Mouse (Mus musculus) liver, embryonic 14.5 days (tissue): Measurements from ENCODE around the gene Krt36. TPM values are rescaled to one million over a fixed set of nuclear protein-coding genes. Genes with fewer than 3 reads are reported as not detected.

Experiments
- ATAC-seq: fragments of 200-750 bp; cut with Nextera tagmentation; 2 replicates; pipeline ENCODE4 v1.8.0; 2017; ENCODE audit warnings: moderate number of reproducible peaks, mild to moderate bottlenecking, moderate library complexity; ENCODE audit not compliant: insufficient read depth
- DNase-seq, 3 experiments: peaks; one replicate each; pipeline ENCODE4 v3.0.0-alpha.2; 2012 to 2013; ENCODE audit warnings: low read depth in 3 of 3, low spot score in 3 of 3
- H3K27ac ChIP-seq: fragments of 300-500 bp; sonication (generic); 2 replicates; pipeline ENCODE4 v1.5.1; 2014; ENCODE audit warnings: moderate library complexity, mild to moderate bottlenecking, control low read depth, inconsistent platforms
- H3K27me3 ChIP-seq: fragments of 300-500 bp; sonication (generic); 2 replicates; pipeline ENCODE4 v1.6.1; 2014; ENCODE audit warnings: mild to moderate bottlenecking, low read length, moderate library complexity; ENCODE audit not compliant: control insufficient read depth, insufficient read depth
- H3K36me3 ChIP-seq: fragments of 300-500 bp; sonication (generic); replicated peaks from 2 replicates; pipeline ENCODE4 v1.6.1; 2014; ENCODE audit warnings: low read depth; ENCODE audit not compliant: control insufficient read depth, insufficient read depth
- H3K4me1 ChIP-seq, 2 experiments: fragments of 200-500 bp in 1 of 2; fragments of 300-500 bp in 1 of 2; sonication (generic) in 1 of 2; replicated peaks; 2 replicates each; pipeline ENCODE4 v1.6.1; 2012 to 2014; ENCODE audit warnings: antibody characterized with exemption in 1 of 2, inconsistent platforms in 1 of 2, low read length in 1 of 2; ENCODE audit not compliant: control insufficient read depth in 2 of 2, insufficient read depth in 2 of 2
- H3K4me2 ChIP-seq: fragments of 300-500 bp; sonication (generic); 2 replicates; pipeline ENCODE4 v1.6.1; 2014; ENCODE audit warnings: low read depth, mild to moderate bottlenecking, control low read depth, moderate library complexity
- H3K4me3 ChIP-seq, 2 experiments: fragments of 200-500 bp in 1 of 2; fragments of 300-500 bp in 1 of 2; sonication (generic) in 1 of 2; 2 replicates each; pipeline ENCODE4 v1.5.1; 2012 to 2014; ENCODE audit warnings: low read depth in 2 of 2, low read length in 2 of 2, mild to moderate bottlenecking in 2 of 2, control low read depth in 1 of 2, inconsistent platforms in 1 of 2, moderate library complexity in 1 of 2; ENCODE audit not compliant: insufficient read depth in 1 of 2
- H3K9ac ChIP-seq: fragments of 300-500 bp; sonication (generic); replicated peaks from 2 replicates; pipeline ENCODE4 v1.6.1; 2014; ENCODE audit warnings: mild to moderate bottlenecking, control low read depth, moderate library complexity
- H3K9me3 ChIP-seq: fragments of 300-500 bp; sonication (generic); 2 replicates; pipeline ENCODE4 v1.6.1; 2016; ENCODE audit warnings: low read length, mixed read lengths; ENCODE audit not compliant: control insufficient read depth
- CTCF ChIP-seq: IDR thresholded peaks from 2 replicates; pipeline ENCODE4 v1.5.1; 2016; ENCODE audit warnings: antibody characterized with exemption, low read depth, control low read depth
- EP300 ChIP-seq: IDR thresholded peaks from 2 replicates; pipeline ENCODE4 v1.6.1; 2016; ENCODE audit warnings: antibody characterized with exemption, low read depth
- WGBS: fragments of 180-500 bp; shearing (Covaris S2); extraction: QIAGEN DNeasy Blood & Tissue Kit; methylation state at CpG from one replicate; pipeline ENCODE4 v1.1.7; 2014; ENCODE audit not compliant: insufficient replicate concordance; 5-methylcytosine and 5-hydroxymethylcytosine counted together
- polyA plus RNA-seq, 2 experiments: library from polyadenylated mRNA; depleted of rRNA in 1 of 2; stranded (reverse) in 1 of 2; unstranded in 1 of 2; fragments of >200 nt; fragmentation: Nextera tagmentation in 1 of 2; extraction: Ambion mirVana in 1 of 2; gene quantifications; 2 replicates each; pipeline versions ENCODE4 v1.2.1 to v1.2.3; 2012 to 2014

The Krt36 gene
- polyA plus RNA-seq, 2 experiments = not detected

DNA sequence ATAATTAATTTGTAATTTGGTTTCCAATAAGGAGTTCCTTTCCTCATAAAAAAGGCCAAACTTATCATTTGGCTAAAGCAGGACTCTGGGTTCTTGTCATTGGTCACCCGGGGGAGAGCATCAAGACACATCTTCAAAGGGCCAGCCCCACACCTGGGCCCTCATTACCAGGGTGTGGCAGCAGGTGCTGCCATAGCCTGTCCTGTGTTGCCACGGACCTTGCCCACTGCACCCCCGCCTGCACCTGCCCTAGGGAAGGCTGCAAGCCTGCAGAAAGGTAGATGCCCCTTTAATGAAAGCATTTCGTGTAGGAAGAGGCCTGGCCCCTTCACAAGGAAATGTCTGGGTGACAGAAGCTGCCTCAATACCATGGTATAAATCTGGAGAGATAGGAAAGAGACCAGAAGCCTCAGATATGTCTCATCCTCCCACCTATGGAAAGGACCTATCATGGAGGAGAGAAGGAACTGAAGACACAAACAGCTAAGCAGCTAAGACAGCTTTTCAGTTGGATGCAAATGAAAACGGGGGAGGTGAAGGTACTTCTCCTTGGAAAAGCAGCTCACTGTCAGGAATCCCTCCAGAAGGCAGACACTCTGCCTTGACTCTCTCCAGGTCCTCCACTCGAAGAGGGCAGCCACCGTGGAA lies 16.9 kb downstream of the Krt36 start:
- no peak for TF ChIP-seq EP300
- no peak for TF ChIP-seq CTCF
- no peaks in the 10 kb centered on the region for H3K4me1 ChIP-seq
- 38% methylated on average over 7 of the region's 7 CpGs for WGBS

DNA sequence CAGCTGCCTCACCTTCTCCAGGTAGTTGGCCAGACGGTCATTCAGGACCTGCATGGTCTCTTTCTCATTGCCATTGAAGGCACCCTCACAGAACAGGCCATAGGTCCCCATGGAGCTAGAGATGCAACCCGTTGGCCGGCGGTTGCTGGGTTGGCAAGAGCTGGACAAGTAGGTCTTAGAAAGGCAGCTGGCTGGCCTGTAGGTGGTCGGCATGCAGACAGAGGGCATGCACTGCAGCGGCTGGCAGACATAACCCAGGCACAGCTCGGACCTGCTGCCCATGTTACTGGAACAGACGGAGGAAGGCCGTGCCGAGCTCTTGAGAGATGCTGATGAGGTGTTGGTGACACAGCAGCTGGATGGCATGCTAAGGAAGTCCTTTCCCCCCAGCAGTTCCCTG lies 17.6 kb downstream of the Krt36 start, which contains the start of gene Krt32:
Gene Krt32, minus strand, starts transcription at position 366 of the 400 bp plus-strand sequence.
- H3K27ac ChIP-seq = no peak within 1 kb of the TSS
- H3K9ac ChIP-seq = no peak within 1 kb of the TSS
- H3K4me2 ChIP-seq = no peak within 1 kb of the TSS
- H3K4me1 ChIP-seq = no peaks in the 10 kb centered on the region
- H3K4me3 ChIP-seq = no peak within 1 kb of the TSS
- 73% methylated on average over 10 of the region's 10 CpGs for WGBS
- TF ChIP-seq EP300 (no peak), CTCF (no peak)
- H3K9me3 ChIP-seq = no peaks in the 10 kb centered on the region
- DNase-seq (no peak), ATAC-seq (no peak)
- H3K27me3 ChIP-seq = no peaks in the 10 kb centered on the region
- no peaks in the 10 kb centered on the region for H3K36me3 ChIP-seq

More for the DNA sequence above, 16.9 kb downstream of the Krt36 start:
- Histone ChIP-seq H3K4me2 (no peak overlapping the region), H3K9me3 (no peaks in the 10 kb centered on the region), H3K36me3 (no peaks in the 10 kb centered on the region), H3K27ac (no peak overlapping the region), H3K27me3 (no peaks in the 10 kb centered on the region), H3K4me3 (no peak overlapping the region), H3K9ac (no peak overlapping the region)
- no peak for DNase-seq
- no peak for ATAC-seq

DNA sequence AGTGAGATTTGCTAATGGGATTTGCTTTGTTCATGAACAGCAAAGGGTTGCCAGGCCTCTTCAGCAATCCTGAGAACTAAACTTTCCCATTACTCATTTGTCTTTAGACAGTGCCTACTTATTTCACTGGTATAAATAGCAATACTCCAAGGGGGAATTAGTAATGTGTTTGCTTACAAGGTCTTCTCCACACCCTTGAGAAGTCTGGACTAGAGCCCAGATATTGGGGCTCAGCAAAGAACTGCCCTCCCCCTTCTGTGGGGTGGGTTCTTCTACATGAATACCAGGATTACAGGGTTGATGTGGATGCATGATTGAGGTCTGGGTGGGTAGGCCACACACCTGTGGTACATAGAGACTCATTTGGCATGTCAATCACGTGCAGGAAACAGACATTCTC lies 31.6 kb downstream of the Krt36 start:
- no peak for DNase-seq
- Histone ChIP-seq H3K9ac (no peak overlapping the region), H3K4me2 (no peak overlapping the region), H3K27me3 (no peaks in the 10 kb centered on the region), H3K9me3 (no peaks in the 10 kb centered on the region), H3K36me3 (no peaks in the 10 kb centered on the region), H3K4me3 (no peak overlapping the region), H3K4me1 (no peaks in the 10 kb centered on the region), H3K27ac (no peak overlapping the region)
- no peak for ATAC-seq
- TF ChIP-seq EP300 = no peak
- no peak for TF ChIP-seq CTCF
- 19% methylated on average over 1 of the region's 1 CpGs for WGBS

DNA sequence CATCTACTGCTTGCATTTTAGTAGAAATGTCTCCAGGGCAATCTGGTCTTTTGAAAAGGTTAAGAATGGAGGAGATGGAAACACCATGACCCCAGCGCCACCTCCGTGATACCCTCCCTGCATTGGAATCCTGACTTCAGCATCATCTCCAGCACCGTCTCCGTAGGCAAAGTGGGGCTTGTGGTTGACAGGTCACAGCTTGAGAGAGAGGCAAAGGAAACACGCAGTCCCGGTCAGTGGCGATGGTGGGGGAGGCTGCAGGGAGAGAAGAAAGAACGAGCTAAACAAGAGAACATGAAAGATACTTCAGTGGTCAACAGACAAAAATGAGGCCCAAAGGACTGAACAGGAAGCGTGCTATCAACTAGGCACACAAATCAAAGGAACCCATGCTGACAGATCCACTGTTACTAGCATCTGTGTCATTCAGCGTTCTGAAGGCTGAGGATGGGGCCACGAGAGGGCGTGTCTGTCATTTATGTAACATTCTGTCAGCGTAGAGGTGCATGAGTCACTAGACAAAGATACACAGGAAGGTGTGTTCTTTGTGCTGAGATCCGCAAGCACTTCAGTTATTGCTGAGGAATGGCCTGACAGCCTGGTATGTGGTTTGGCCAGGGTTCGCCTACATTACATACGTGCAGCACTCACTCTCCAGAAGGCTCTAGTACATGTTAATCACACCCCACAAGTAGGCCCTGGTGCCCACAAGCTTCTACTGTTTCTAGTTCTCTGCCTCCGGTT lies 38.0 kb downstream of the Krt36 start:
- no peaks in the 10 kb centered on the region for H3K4me1 ChIP-seq
- ATAC-seq (no peak), DNase-seq (no peak)
- no peak overlapping the region for H3K4me2 ChIP-seq
- H3K27ac ChIP-seq = no peak overlapping the region
- no peak overlapping the region for H3K9ac ChIP-seq
- no peaks in the 10 kb centered on the region for H3K9me3 ChIP-seq
- no peaks in the 10 kb centered on the region for H3K27me3 ChIP-seq
- TF ChIP-seq EP300 (no peak), CTCF (no peak)
- WGBS = 65% methylated on average over 17 of the region's 17 CpGs
- H3K4me3 ChIP-seq = no peak overlapping the region
- H3K36me3 ChIP-seq = no peaks in the 10 kb centered on the region

DNA sequence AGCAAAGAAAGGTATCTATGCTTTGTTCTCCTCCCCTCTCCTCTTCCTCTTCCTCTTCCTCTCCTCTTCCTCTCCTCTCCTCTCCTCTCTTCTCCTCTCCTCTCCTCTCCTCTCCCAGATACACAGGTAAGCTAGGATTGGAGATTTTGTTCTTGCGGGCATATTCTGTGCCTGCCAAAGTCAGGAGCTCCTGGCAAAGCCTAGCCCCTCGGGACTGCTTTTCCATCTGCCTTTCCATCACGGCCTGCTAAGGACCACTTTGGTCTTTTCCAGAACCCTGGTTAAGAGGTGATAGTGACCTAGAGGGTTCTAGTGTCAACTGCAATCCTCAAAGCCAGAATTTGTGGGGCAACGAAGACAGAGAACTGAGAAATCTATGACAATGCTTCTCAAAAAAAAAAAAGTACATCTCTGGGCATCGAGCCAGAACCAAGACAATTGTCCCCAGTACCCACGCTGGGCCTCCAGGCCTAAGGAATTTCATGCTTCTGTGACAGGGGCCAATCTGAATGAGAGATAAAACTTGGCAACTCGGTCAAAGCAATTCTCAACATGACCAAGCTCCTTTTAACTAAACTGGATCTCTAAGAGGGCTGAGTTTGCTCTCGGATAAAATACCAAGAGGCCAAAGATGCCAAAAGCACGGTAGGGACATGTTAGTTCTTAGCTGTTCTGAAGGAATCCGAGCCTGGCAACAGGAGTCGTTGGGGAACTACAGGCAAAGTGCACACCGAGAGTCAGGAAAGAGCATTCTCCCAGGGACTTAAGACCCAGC lies 39.0 kb downstream of the Krt36 start:
- Histone ChIP-seq H3K27ac (no peak overlapping the region), H3K4me3 (no peak overlapping the region)
- ATAC-seq = no peak

More for the DNA sequence above, 39.0 kb downstream of the Krt36 start:
- WGBS = 64% methylated on average over 12 of the region's 12 CpGs
- Histone ChIP-seq H3K4me1 (no peaks in the 10 kb centered on the region), H3K27me3 (no peaks in the 10 kb centered on the region), H3K9me3 (no peaks in the 10 kb centered on the region), H3K36me3 (no peaks in the 10 kb centered on the region), H3K4me2 (no peak overlapping the region), H3K9ac (no peak overlapping the region)
- TF ChIP-seq EP300 (no peak), CTCF (no peak)
- no peak for DNase-seq
